Mouse (Mus musculus) left cerebral cortex, postnatal 25 days (tissue): ENCODE data around the gene Card6. TPM values are rescaled to one million over a fixed set of nuclear protein-coding genes. Genes with fewer than 3 reads are reported as not detected.
A peak's percentile ranks its signal among the peaks of the same experiment; 100 is the strongest.

Source experiments
- DNase-seq, 2 experiments: peaks; one replicate each; pipeline ENCODE4 v3.0.0; 2022; ENCODE audit warnings: low spot score in 2 of 2, mixed read lengths in 1 of 2
- intact Hi-C: fragments of 180-260 bp; cut with DNase I; formaldehyde crosslinking; loops from one replicate; pipeline ENCODE4 v1.15.1; 2025
- total RNA-seq, 2 experiments: library from RNA; stranded (reverse); gene quantifications; 2 replicates each; pipeline ENCODE4 v1.2.3; 2021

Card6 gene
- total RNA-seq, 2 experiments from 2014 or later: 1.3 to 2.1 TPM

- DNase-seq: no peak
- intact Hi-C loops: no loop called here
These were observed 11.0 kb downstream of the Card6 start for GRCm38 (mm10) chr15:5097376-5097775.

DNA sequence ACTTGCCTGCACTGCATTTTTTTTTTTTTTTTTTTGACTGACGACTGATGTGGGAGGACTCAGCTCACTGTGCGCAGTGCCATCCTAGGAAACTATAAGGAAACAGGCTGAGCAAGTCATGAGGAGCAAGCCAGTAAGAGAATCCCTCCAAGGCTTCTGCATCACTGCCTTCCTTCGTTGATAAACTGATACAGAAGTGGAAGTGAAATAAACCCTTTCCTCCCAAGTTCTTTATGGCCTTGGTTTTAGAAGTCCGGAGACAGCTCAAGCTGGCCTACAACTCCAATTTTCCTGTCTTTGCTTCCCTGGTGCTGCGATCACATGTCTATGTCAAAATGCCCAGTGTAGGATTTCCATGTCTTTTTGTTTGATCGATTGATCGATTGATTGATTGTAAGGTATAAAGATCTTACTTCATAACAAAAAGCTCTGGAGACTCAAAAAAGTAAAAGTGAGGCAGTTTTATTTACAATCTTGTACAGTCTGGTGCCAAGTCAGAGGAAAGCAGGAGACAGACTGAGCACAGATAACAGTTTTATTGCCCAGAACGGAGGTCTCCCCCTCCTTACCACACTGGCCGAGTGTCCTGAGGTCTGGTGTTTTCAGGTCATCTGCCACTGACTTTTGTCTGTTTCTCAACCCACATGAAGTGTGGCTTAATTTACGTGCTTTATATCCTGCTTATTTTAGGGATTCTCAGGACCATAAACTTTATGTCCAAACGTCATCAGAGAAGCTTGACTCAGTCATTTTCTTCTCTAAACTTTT, 12.6 kb downstream of the Card6 start:
- intact Hi-C loops: no loop called here
- DNase-seq: no peak

- intact Hi-C loops: no loop called here
- DNase-seq: no peak
These were observed 18.2 kb downstream of the Card6 start for GRCm38 (mm10) chr15:5090131-5090530.

- DNase-seq: no peak
- intact Hi-C loops: no loop called here
These were observed 19.3 kb downstream of the Card6 start for GRCm38 (mm10) chr15:5088850-5089608.

GRCm38 (mm10) chr15:5086162-5086561, 22.2 kb downstream of the Card6 start:
- DNase-seq: peak in 1 of 2 experiments; percentile 23
- intact Hi-C loops: no loop called here

- intact Hi-C loops: no loop called here
- DNase-seq: peak in 1 of 2 experiments; percentile 13
These were observed 27.1 kb downstream of the Card6 start for GRCm38 (mm10) chr15:5081235-5081634.

DNA sequence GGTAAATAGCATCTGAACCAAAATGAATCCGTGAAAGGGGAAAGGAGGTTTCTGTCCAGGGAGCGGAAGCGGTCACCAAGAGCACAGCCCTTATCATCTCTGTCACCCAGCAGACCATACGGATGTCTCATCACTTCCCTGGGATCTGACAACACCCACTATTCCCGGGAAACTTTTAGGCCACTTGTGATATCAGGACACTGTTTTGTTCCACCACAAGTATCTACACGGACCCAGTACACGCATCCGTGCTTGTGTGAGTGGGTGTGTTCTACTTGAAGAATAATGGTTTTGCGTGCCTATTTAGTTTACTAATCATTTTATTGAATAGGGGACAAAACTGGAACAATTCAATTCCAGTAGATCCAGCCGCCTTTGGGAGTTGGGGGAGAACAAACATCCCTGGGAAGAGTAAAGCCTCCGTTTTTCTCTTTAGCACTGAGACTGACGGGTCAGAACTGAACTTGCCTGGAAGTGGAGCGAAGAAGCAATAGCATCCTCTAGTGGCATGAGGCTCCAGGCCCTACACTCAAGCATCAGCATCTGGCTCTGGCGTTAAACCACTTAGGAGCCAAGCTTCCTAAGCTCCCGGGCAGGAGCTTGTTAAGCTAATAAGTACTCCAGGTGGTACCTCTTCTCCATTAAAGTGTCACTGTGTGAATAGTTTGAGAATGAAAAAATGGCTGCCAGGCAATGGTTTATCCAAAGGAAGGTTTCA, 39.4 kb downstream of the Card6 start:
- peak; percentile 65 to 82 for DNase-seq
- intact Hi-C loops: loop anchor here (2.0 kb wide), 1 partner anchor 1012 kb away; no protein-coding TSS in a partner anchor

GRCm38 (mm10) chr15:5063635-5064034, 44.7 kb downstream of the Card6 start, which contains the start of gene C7:
C7 (minus strand) TSS chr15:5063740.
- DNase-seq: no peak
- intact Hi-C loops: no loop called here

Other genes with a start within 250 kb of the Card6 start
- not detected for gene Mroh2b, start 209.8 kb downstream of the Card6 start, total RNA-seq
- 1 to 10 TPM in 1 of 2 experiments, under 1 TPM in 1; 0.64 to 1.1 TPM for gene C7, start 44.8 kb downstream of the Card6 start, total RNA-seq
- gene Rpl37, start 8.1 kb upstream of the Card6 start, total RNA-seq: 100 to 1,000 TPM; 237 to 247 TPM
- gene Prkaa1, start 35.3 kb upstream of the Card6 start, total RNA-seq: 10 to 100 TPM; 18.8 to 19.2 TPM
- 10 to 100 TPM; 74.6 to 75.6 TPM for gene Ttc33, start 77.0 kb upstream of the Card6 start, total RNA-seq
- gene Ptger4, start 135.6 kb upstream of the Card6 start, total RNA-seq: 1 to 10 TPM; 1.1 to 1.5 TPM